In genomic region chr19:56116285-56116680, GRCm38 (mm10) we compare ENCODE assay signal across 14 mouse cellular contexts.
DNase-seq lines count a peak whose midpoint lies in the region; ATAC-seq lines count a peak whose summit lies in the region.
"Had no signal": no experiment of that assay in that cellular context is flagged by ENCODE, and none has a peak within 500 bp of the region (broad histone marks: within the 10 kb centered on the region; RNA-seq: fewer than 3 reads in every experiment).

No protein-coding gene starts in this region.

- WGBS in forebrain, embryonic 10.5 days, result 86% methylated on average over 7 of the region's 7 CpGs
- WGBS in forebrain, embryonic 13.5 days, result 65% methylated on average over 7 of the region's 7 CpGs
- 41% methylated on average over 7 of the region's 7 CpGs for WGBS in kidney, embryonic 16.5 days

- H3K36me3 ChIP-seq in forebrain, embryonic 10.5 days (replicated peaks), result no peaks in the 10 kb centered on the region
- H3K36me3 ChIP-seq in forebrain, embryonic 13.5 days (ENCODE audit: poor library complexity, severe bottlenecking), result no peaks in the 10 kb centered on the region
- H3K36me3 ChIP-seq in kidney, embryonic 16.5 days (ENCODE audit: insufficient read depth, low read length), result no peaks in the 10 kb centered on the region
- H3K36me3 ChIP-seq: G1E; liver, embryonic 13.5 days; neural tube, embryonic 12.5 days had no signal

- no peak overlapping the region for H3K4me3 ChIP-seq in forebrain, embryonic 10.5 days
- no peak overlapping the region for H3K4me3 ChIP-seq in forebrain, embryonic 13.5 days
- H3K4me3 ChIP-seq in kidney, embryonic 16.5 days (ENCODE audit: low read length), result no peak overlapping the region
- H3K4me3 ChIP-seq: liver, embryonic 13.5 days; neural tube, embryonic 12.5 days had no signal

- peak overlapping the region; percentile 36; the same call in 1 of the 2 replicates for H3K27ac ChIP-seq in forebrain, embryonic 10.5 days
- no peak overlapping the region for H3K27ac ChIP-seq in forebrain, embryonic 13.5 days
- 0 out of 2 replicates have a peak overlapping the region, but pooled peaks have one; percentile 21 for H3K27ac ChIP-seq in kidney, embryonic 16.5 days (ENCODE audit: low read length)
- H3K27ac ChIP-seq: liver, embryonic 13.5 days; neural tube, embryonic 12.5 days had no signal

- H3K27me3 ChIP-seq in forebrain, embryonic 10.5 days (ENCODE audit: poor library complexity, severe bottlenecking), result peaks cover 6% of the 10 kb centered on the region; the same call in 1 of the 2 replicates
- H3K27me3 ChIP-seq in forebrain, embryonic 13.5 days, result peaks cover 4% of the 10 kb centered on the region; the same call in 1 of the 2 replicates
- H3K27me3 ChIP-seq in kidney, embryonic 16.5 days (ENCODE audit: insufficient read depth, low read length), result no peaks in the 10 kb centered on the region
- H3K27me3 ChIP-seq: liver, embryonic 13.5 days had no signal

- H3K4me2 ChIP-seq in forebrain, embryonic 13.5 days, result no peak overlapping the region
- no peak overlapping the region for H3K4me2 ChIP-seq in kidney, embryonic 16.5 days (replicated peaks; ENCODE audit: low read depth, low read length)
- H3K4me2 ChIP-seq: liver, embryonic 13.5 days had no signal

- H3K9me3 ChIP-seq in forebrain, embryonic 10.5 days, result peaks cover 20% of the 10 kb centered on the region
- H3K9me3 ChIP-seq in forebrain, embryonic 13.5 days (replicated peaks), result 0 out of 2 replicates have a peak, but pooled peaks cover 3% of the 10 kb centered on the region
- H3K9me3 ChIP-seq in kidney, embryonic 16.5 days (ENCODE audit: low read length), result peaks cover 9% of the 10 kb centered on the region; the same call in 1 of the 2 replicates

- H3K9ac ChIP-seq in forebrain, embryonic 13.5 days, result no peak overlapping the region
- H3K9ac ChIP-seq in kidney, embryonic 16.5 days (replicated peaks; ENCODE audit: low read length), result no peak overlapping the region
- H3K9ac ChIP-seq: liver, embryonic 13.5 days; neural tube, embryonic 12.5 days had no signal

- peaks cover 21% of the 10 kb centered on the region for H3K4me1 ChIP-seq in forebrain, embryonic 10.5 days
- H3K4me1 ChIP-seq in forebrain, embryonic 13.5 days, result peaks cover 10% of the 10 kb centered on the region
- H3K4me1 ChIP-seq in kidney, embryonic 16.5 days (ENCODE audit: insufficient read depth, low read length), result peaks cover 12% of the 10 kb centered on the region; the same call in 1 of the 2 replicates
- H3K4me1 ChIP-seq: liver, embryonic 13.5 days had no signal

- DNase-seq in forebrain, embryonic 10.5 days (ENCODE audit: extremely low spot score, low spot score), result no peak
- DNase-seq in kidney, adult 8-10 months, result no peak
- peak; percentile 14 for DNase-seq in ovary, postnatal 14 days (ENCODE audit: low spot score)
- no peak for DNase-seq in ovary, postnatal 36 days (ENCODE audit: low spot score)
- DNase-seq in testis, postnatal 10 days (ENCODE audit: low spot score), result peak; percentile 64
- no peak for DNase-seq in retina, embryonic 14.5 days (ENCODE audit: low spot score)
- DNase-seq: adrenal gland, adult 2 months; layer of hippocampus, postnatal 36 days; liver, embryonic 13.5 days; right cerebral cortex, postnatal 25 days had no signal

- ATAC-seq in forebrain, embryonic 13.5 days, result no peak
- ATAC-seq in kidney, embryonic 16.5 days (ENCODE audit: low FRiP score, low TSS enrichment), result no peak

Comparison
In these comparisons a context has a peak if more than half of its experiments do, and no peak if none do; other contexts are left out.
1. DNase-seq: peak in ovary, postnatal 14 days (single experiment) and testis, postnatal 10 days (single experiment); none in forebrain, embryonic 10.5 days (single experiment), kidney, adult 8-10 months (0 of 2), ovary, postnatal 36 days (single experiment) and retina, embryonic 14.5 days (single experiment).